Mouse (Mus musculus): ENCODE results near the gene Hoxc5.

Gene Hoxc5

GRCm38 (mm10) chr15:103011928-103012486, 44.8 kb downstream of the Hoxc5 start:
- DNase-seq, result no peak

DNA sequence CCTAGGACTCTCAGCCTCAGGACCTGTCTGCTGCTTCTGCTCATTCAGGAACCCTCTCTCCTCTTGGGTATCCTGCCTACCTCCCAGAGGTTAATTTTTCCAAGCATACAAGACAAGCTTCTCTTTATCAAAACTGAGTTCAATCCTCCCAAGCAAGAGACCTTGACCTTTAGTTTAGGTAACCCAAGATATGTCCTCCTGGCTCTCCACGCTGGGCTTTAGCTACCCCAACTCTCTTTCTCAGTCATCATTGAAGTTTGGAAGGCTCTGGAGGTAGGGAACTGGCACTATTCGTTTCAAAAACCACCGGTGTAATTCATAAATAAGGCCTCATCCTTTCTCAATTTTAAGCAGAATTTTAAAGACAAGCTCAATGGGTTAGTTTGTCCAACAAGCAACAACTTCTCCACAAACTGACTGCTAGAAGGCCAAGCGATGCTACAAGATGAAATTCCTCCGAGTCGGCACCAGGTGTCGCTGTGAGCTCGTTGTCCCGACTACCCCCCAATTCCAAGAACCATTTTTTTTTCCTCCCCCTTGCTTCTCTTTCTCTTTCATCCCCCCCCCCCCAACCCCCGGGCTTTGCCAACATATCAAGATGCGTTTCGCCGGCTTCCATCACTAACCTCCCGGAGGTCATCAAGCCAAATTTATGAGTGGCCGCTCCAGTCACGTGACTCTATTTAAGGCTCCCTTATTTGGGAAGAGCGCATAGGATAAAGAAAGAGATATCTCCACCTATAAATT, 46.2 kb downstream of the Hoxc5 start:
- peak; percentile 27 to 60 for DNase-seq

- no peak for DNase-seq
Measured at GRCm38 (mm10) chr15:103014166-103015008, 47.1 kb downstream of the Hoxc5 start.

GRCm38 (mm10) chr15:103015009-103015399, 47.8 kb downstream of the Hoxc5 start:
- DNase-seq, result no peak

DNA sequence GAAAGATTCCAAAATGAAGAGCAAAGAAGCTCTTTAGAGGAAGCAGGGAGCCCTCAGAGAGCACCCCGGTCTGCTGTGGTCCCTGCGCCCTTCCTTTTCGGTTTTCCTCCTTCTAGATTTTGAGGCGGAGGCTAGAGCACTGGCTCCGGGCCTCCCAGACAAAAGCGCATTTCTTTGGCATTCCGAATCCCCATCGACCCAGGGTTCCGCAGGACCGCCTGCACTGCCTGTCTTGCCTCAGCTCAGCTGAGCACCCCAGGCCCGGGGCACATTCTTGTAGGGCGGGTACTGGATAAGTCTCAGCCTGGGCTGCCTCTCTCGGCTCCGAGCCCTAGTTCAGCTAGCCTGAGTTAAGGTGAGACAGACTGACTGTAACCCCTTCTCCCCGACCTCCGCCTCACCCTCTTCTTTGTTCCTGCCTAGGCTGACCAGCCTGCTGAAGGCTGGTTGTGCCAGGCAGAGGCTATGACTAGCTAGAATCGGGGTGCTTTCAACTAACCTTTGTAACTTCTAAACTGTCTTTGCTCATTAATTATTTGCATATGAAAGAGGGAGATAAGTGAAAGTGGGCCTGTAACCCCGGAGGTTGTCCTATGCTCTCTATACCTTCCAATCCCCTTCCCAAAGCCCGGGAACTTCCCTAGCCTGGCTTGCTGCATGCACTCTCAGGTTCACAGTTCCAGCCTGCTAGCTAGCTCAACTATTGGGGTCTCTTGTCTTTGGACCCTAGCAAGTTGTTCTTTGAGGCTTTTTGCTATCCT, 48.3 kb downstream of the Hoxc5 start:
- no peak for DNase-seq

DNA sequence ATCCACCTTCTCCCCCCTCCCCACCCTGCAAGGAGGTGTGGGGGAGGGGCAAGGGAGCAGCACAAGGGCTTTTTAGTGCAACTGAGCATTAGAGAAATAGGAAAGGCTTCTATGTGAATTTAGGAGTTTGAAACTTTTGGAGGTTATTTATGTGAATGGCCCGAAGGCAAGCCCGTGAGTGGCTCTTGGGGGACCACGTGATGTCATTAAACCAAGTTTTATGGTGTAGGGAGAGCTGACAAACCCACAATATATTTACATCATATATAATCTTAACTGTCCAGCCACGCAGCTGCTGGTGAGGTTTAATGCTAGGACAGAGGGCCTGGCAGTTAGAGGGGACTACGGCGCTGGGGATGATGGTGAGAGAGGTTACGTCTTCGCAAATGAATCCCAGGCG, 51.4 kb downstream of the Hoxc5 start, which contains the start of gene Hoxc4:
Gene Hoxc4 (plus strand): TSS at position 299 of the 400 bp plus-strand sequence.
- DNase-seq, result no peak

DNA sequence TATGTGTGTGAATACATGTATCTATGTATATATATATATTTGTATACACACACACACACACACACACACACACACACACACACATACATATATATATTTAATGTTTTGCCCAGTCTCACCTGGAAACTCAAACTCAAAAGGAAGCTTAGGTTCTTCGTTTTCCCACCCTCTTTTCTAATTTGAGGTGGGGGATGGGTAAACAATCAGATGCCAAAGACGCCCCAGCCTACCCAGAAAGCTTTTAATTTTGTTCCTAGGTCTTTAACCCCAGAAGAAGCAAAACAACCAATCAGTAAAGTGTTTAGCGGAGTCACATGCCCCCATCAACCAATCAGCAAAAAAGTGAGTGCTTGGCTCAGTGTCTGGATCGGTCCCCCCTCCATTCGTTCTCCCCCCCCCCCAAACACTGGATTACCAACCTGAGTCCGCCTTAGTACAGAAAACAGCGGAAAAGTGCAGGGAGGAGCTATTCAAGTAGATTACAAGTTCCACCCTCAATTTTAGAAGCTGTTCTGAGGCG, 53.7 kb downstream of the Hoxc5 start:
- DNase-seq, result no peak

- no peak for DNase-seq
Measured at GRCm38 (mm10) chr15:103021544-103021943, 54.3 kb downstream of the Hoxc5 start.

DNA sequence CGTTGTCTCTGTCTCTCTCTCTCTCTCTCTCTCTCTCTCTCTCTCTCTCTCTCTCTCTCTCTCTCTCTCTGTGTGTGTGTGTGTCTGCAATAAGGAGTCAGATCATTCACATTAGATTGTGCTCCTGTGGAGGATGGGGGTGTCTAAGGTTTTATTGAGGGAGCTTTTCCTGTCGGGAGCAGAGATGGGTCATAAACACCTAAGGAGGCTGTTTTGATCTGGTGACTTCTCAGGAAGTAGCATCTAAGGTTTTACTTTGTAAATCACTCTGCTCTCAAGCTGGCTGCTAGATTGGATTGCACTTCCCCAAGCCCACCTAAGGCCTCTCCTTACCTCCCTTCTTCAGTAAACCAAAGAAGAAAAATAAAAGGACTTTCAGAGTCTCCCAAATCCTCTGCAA, 56.9 kb downstream of the Hoxc5 start:
- DNase-seq, result no peak

DNA sequence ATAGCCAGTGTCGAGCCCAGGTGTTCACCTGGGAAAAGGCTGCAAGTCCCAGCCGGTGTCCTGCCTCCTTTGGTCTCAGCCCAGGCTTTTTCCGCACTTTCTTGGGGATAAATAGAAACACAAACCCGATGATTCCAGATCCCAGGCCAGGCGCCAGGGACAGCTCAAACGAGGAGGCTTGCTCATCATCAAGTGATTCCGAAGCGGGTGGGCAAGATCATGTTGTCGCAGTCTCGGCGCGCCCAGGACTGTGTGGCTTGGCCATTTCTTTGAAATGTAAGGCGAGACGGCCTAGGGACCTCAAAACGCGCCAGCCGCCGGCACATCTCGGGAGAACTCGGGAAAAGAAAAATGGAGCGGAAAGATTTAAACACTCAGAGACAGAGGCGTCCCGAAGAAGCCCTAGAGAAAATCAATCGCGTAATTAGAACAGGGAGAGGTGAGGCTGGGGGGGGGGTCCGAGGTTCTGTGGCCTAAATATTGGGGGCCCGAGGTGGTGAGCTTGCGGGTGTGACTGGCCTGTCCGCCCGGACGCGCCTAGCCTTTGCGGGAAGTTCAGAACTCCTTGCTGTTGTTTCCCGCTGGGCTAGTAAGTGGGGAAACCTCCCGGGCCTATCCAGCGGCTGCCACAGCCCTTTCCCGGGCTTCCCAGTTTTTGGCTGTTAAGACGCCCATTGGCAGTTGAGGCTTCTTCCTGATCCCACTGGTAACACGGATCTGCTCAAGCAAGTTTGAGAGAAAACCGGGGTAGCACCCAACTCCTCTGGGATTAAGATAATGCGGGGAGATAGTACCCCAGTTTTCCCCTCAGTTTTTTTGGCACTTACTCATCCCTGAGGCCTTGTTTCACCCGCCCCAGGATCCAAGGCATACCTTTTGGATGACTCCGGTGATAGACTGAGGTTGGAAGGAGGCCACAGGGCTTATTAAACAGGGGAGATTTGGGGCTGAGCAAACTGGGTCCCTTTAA, 60.3 kb downstream of the Hoxc5 start:
- DNase-seq, result no peak

- no peak for DNase-seq
Measured at GRCm38 (mm10) chr15:103028916-103029512, 61.8 kb downstream of the Hoxc5 start.

- no peak for DNase-seq
Measured at GRCm38 (mm10) chr15:103030142-103030541, 62.9 kb downstream of the Hoxc5 start.

DNA sequence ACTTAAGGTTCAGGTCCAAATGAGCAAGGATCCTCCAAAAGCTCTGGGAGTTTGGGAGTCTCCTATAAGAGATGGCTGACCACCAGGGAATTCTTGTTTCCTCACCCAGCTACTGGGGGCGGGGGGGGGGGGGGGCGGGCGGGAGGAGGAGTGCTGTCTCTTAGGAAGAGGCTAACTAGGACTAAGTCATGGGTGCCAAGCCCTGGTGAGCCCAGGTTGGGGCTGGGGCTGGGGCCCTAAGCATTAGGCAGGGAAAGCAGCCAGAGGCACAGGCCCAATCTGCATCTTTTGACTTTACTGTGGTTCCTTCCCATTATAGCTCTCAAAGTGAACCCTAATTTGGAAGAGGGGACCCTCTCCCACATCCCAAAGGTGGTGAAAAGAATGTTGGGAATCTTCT, 64.9 kb downstream of the Hoxc5 start:
- no peak for DNase-seq

GRCm38 (mm10) chr15:103032646-103033575, 65.7 kb downstream of the Hoxc5 start:
- DNase-seq, result no peak

GRCm38 (mm10) chr15:103034043-103034806, 67.0 kb downstream of the Hoxc5 start:
- no peak for DNase-seq

GRCm38 (mm10) chr15:103034807-103035547, 67.7 kb downstream of the Hoxc5 start:
- DNase-seq, result no peak

- DNase-seq, result no peak
Measured at GRCm38 (mm10) chr15:103035548-103035881, 68.3 kb downstream of the Hoxc5 start.

DNA sequence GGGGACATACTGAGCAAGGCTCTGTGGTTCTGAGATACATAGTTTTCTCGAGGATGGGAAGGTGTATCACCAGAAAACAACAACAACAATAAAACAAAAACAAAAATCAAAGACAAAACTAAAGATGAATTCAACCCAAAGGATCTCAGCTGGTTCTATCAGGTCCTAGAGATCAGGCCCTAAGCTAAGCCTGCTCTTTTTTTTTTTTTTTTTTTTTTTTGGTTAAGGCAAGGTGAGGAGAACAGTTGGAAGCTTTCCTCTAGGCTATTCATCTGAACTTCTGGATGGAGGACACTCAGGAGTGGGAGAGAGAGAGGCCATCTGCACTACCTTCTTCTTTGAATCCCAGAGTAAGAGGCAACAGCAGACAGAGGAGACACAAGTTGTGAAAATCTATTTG, 70.3 kb downstream of the Hoxc5 start:
- no peak for DNase-seq

All from cerebellum, adult 18-20 months (tissue).